Mouse (Mus musculus) CH12.LX (cell line): ENCODE results near the gene Nt5m.

Source experiments
- CTCF ChIP-seq, 2 experiments: IDR thresholded peaks in 1 of 2; conservative IDR thresholded peaks in 1 of 2; 2 replicates each; pipeline ENCODE4 v1.5.1; 2011 to 2012; ENCODE audit warnings: low read depth in 2 of 2, low read length in 2 of 2, improper control_type of control experiment in 1 of 2, inconsistent platforms in 1 of 2, mild to moderate bottlenecking in 1 of 2, moderate library complexity in 1 of 2
- E2F4 ChIP-seq: IDR thresholded peaks from 2 replicates; pipeline ENCODE4 v1.6.1; 2011; ENCODE audit warnings: low read depth, low read length, improper control_type of control experiment; ENCODE audit not compliant: insufficient replicate concordance
- EP300 ChIP-seq: IDR thresholded peaks from 2 replicates; pipeline ENCODE4 v1.6.1; 2011; ENCODE audit warnings: low read length, improper control_type of control experiment
- HCFC1 ChIP-seq: IDR thresholded peaks from 2 replicates; pipeline ENCODE4 v1.6.1; 2012; ENCODE audit warnings: low read depth, mild to moderate bottlenecking, inconsistent platforms, low read length, improper control_type of control experiment
- MAZ ChIP-seq: IDR thresholded peaks from 2 replicates; pipeline ENCODE4 v1.6.1; 2012; ENCODE audit warnings: low read depth, mild to moderate bottlenecking, inconsistent platforms, low read length, improper control_type of control experiment, moderate library complexity
- NELFE ChIP-seq: IDR thresholded peaks from 2 replicates; pipeline ENCODE4 v1.6.1; 2011; ENCODE audit warnings: low read depth, low read length, improper control_type of control experiment
- PAX5 ChIP-seq: IDR thresholded peaks from 2 replicates; pipeline ENCODE4 v1.6.1; 2012; ENCODE audit warnings: low read length, inconsistent platforms, mixed read lengths
- POLR2A ChIP-seq: IDR thresholded peaks from 2 replicates; pipeline ENCODE4 v1.6.1; 2011; ENCODE audit warnings: low read depth, mild to moderate bottlenecking, improper control_type of control experiment, low read length
- RCOR1 ChIP-seq: conservative IDR thresholded peaks from 2 replicates; pipeline ENCODE4 v1.6.1; 2012; ENCODE audit warnings: low read depth, mild to moderate bottlenecking, inconsistent platforms, low read length, improper control_type of control experiment
- SMC3 ChIP-seq: IDR thresholded peaks from 2 replicates; pipeline ENCODE4 v1.6.1; 2011; ENCODE audit warnings: low read depth, low read length, improper control_type of control experiment
- ZNF384 ChIP-seq: IDR thresholded peaks from 2 replicates; pipeline ENCODE4 v1.6.1; 2012; ENCODE audit warnings: low read depth, low read length, improper control_type of control experiment, inconsistent platforms

DNA sequence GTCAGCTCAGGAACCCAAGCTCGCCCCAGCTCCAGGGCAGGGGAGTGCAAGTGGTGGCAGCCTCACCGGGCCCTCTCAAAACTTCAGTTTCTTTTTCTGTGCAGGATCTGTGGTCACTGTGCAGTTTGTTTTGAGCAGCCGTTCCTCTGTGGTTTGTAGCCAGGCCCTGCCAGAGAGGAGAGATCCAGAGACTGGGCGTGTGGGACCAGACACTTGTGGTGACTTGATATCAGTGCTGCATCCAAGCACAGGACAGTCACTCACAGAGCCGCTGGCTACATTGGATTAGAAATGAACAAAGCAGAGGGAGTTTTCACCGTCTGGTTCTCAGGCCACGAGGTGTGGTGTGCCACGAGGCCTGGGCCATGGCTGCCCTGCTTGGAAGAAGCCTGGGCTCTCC lies 32.9 kb downstream of the Nt5m start:
- no peak for TF ChIP-seq PAX5
- TF ChIP-seq CTCF (conservative IDR thresholded peaks at IDR 0.05 in 1 of 2, IDR thresholded peaks at IDR 0.05 in 1 of 2; ENCODE audit: low read depth in 2 of 2, low read length in 2 of 2), result no peak
- no peak for TF ChIP-seq MAZ
- no peak for TF ChIP-seq ZNF384
- TF ChIP-seq POLR2A, result no peak
- no peak for TF ChIP-seq EP300
- no peak for TF ChIP-seq RCOR1
- TF ChIP-seq HCFC1, result no peak
- TF ChIP-seq NELFE, result no peak
- TF ChIP-seq SMC3, result no peak
- TF ChIP-seq E2F4, result no peak
